Mouse (Mus musculus): ENCODE measurements around the gene Tram2. TPM values are rescaled to one million over a fixed set of nuclear protein-coding genes. Genes with fewer than 3 reads are reported as not detected.

Tram2 gene
- total and polyA plus RNA-seq, 3 experiments, result 0.54 to 2.9 TPM; not detected in 1

- no peaks in the 10 kb centered on the region for H3K27me3 ChIP-seq (ENCODE audit: control insufficient read depth in 1 of 2, insufficient read depth in 2 of 2, low read length in 2 of 2)
- no peaks in the 10 kb centered on the region for H3K36me3 ChIP-seq (ENCODE audit: control insufficient read depth in 1 of 2, insufficient read depth in 2 of 2, low read length in 2 of 2)
- H3K79me2 ChIP-seq (ENCODE audit: control insufficient read depth, insufficient read depth, low read length, poor library complexity), result no peaks in the 10 kb centered on the region
- no peaks in the 10 kb centered on the region for H3K4me1 ChIP-seq (ENCODE audit: control insufficient read depth in 1 of 2, insufficient read depth in 2 of 2, low read length in 2 of 2)
- H3K9me3 ChIP-seq (replicated peaks; ENCODE audit: insufficient read depth, low read length), result no peaks in the 10 kb centered on the region
- H3K27ac ChIP-seq (ENCODE audit: control insufficient read depth, low read depth, low read length), result no peak overlapping the region
- DNase-seq (ENCODE audit: low read depth, low spot score), result no peak
- TF ChIP-seq USF1 (IDR thresholded peaks at IDR 0.05; ENCODE audit: low read depth, low read length), result no peak
- no peak for TF ChIP-seq RCOR1 (IDR thresholded peaks at IDR 0.05; ENCODE audit: low read depth, low read length)
- TF ChIP-seq SMC3 (IDR thresholded peaks at IDR 0.05; ENCODE audit: low read depth, low read length), result no peak
- TF ChIP-seq POLR2A (IDR thresholded peaks at IDR 0.05; ENCODE audit: control insufficient read depth in 1 of 2, insufficient read depth in 1 of 2, low read depth in 1 of 2, low read length in 2 of 2, poor library complexity in 1 of 2), result no peak
- TF ChIP-seq MXI1 (IDR thresholded peaks at IDR 0.05; ENCODE audit: low read depth, low read length), result no peak
- no peak for TF ChIP-seq ELF1 (IDR thresholded peaks at IDR 0.05; ENCODE audit: low read depth, low read length)
- no peak for TF ChIP-seq MAX (IDR thresholded peaks at IDR 0.05; ENCODE audit: low read length)
- TF ChIP-seq RAD21 (IDR thresholded peaks at IDR 0.05; ENCODE audit: low read depth, low read length), result no peak
- no peak for TF ChIP-seq CHD2 (IDR thresholded peaks at IDR 0.05; ENCODE audit: low read length)
- no peak for TF ChIP-seq MAFK (IDR thresholded peaks at IDR 0.05; ENCODE audit: borderline replicate concordance, low read depth, low read length)
- TF ChIP-seq TAL1 (IDR thresholded peaks at IDR 0.05; ENCODE audit: low read length), result no peak
- no peak for TF ChIP-seq GABPA (IDR thresholded peaks at IDR 0.05; ENCODE audit: low read depth, low read length)
- no peak overlapping the region for H3K4me3 ChIP-seq (ENCODE audit: control insufficient read depth in 1 of 2, insufficient read depth in 1 of 2, low read depth in 2 of 2, low read length in 2 of 2)
- H3K9ac ChIP-seq (ENCODE audit: control insufficient read depth, low read depth, low read length, poor library complexity, severe bottlenecking), result no peak overlapping the region
Measured at GRCm38 (mm10) chr1:20995331-20995986, 83.6 kb downstream of the Tram2 start.

- no peaks in the 10 kb centered on the region for H3K79me2 ChIP-seq (ENCODE audit: control insufficient read depth, insufficient read depth, low read length, poor library complexity)
- TF ChIP-seq TBP (IDR thresholded peaks at IDR 0.05; ENCODE audit: low read depth, low read length), result no peak
- no peak for TF ChIP-seq SMC3 (IDR thresholded peaks at IDR 0.05; ENCODE audit: low read depth, low read length)
- TF ChIP-seq GATA1 (IDR thresholded peaks at IDR 0.05; ENCODE audit: low read depth, low read length), result no peak
- no peak for TF ChIP-seq UBTF (IDR thresholded peaks at IDR 0.05; ENCODE audit: borderline replicate concordance, insufficient read depth, low read depth, low read length)
- DNase-seq (ENCODE audit: low read depth, low spot score), result no peak
- no peak overlapping the region for H3K27ac ChIP-seq (ENCODE audit: control insufficient read depth, low read depth, low read length)
- no peak overlapping the region for H3K9ac ChIP-seq (ENCODE audit: control insufficient read depth, low read depth, low read length, poor library complexity, severe bottlenecking)
- H3K27me3 ChIP-seq (ENCODE audit: control insufficient read depth in 1 of 2, insufficient read depth in 2 of 2, low read length in 2 of 2), result no peaks in the 10 kb centered on the region
- H3K4me3 ChIP-seq (ENCODE audit: control insufficient read depth in 1 of 2, insufficient read depth in 1 of 2, low read depth in 2 of 2, low read length in 2 of 2), result no peak overlapping the region
- H3K36me3 ChIP-seq (ENCODE audit: control insufficient read depth in 1 of 2, insufficient read depth in 2 of 2, low read length in 2 of 2), result no peaks in the 10 kb centered on the region
- no peaks in the 10 kb centered on the region for H3K9me3 ChIP-seq (replicated peaks; ENCODE audit: insufficient read depth, low read length)
- H3K4me1 ChIP-seq (ENCODE audit: control insufficient read depth in 1 of 2, insufficient read depth in 2 of 2, low read length in 2 of 2), result no peaks in the 10 kb centered on the region
Measured at GRCm38 (mm10) chr1:20994338-20994737, 84.7 kb downstream of the Tram2 start.

- no peaks in the 10 kb centered on the region for H3K27me3 ChIP-seq (ENCODE audit: control insufficient read depth in 1 of 2, insufficient read depth in 2 of 2, low read length in 2 of 2)
- no peaks in the 10 kb centered on the region for H3K36me3 ChIP-seq (ENCODE audit: control insufficient read depth in 1 of 2, insufficient read depth in 2 of 2, low read length in 2 of 2)
- no peak overlapping the region for H3K9ac ChIP-seq (ENCODE audit: control insufficient read depth, low read depth, low read length, poor library complexity, severe bottlenecking)
- H3K79me2 ChIP-seq (ENCODE audit: control insufficient read depth, insufficient read depth, low read length, poor library complexity), result no peaks in the 10 kb centered on the region
- no peak overlapping the region for H3K27ac ChIP-seq (ENCODE audit: control insufficient read depth, low read depth, low read length)
- no peak for DNase-seq (ENCODE audit: low read depth, low spot score)
- no peak overlapping the region for H3K4me3 ChIP-seq (ENCODE audit: control insufficient read depth in 1 of 2, insufficient read depth in 1 of 2, low read depth in 2 of 2, low read length in 2 of 2)
- H3K4me1 ChIP-seq (ENCODE audit: control insufficient read depth in 1 of 2, insufficient read depth in 2 of 2, low read length in 2 of 2), result no peaks in the 10 kb centered on the region
- H3K9me3 ChIP-seq (replicated peaks; ENCODE audit: insufficient read depth, low read length), result no peaks in the 10 kb centered on the region
- no peak for TF ChIP-seq GABPA (IDR thresholded peaks at IDR 0.05; ENCODE audit: low read depth, low read length)
- no peak for TF ChIP-seq NELFE (IDR thresholded peaks at IDR 0.05; ENCODE audit: low read depth, low read length)
- TF ChIP-seq RCOR1 (IDR thresholded peaks at IDR 0.05; ENCODE audit: low read depth, low read length), result no peak
- TF ChIP-seq TCF12 (IDR thresholded peaks at IDR 0.05; ENCODE audit: low read depth, low read length), result no peak
- no peak for TF ChIP-seq MAX (IDR thresholded peaks at IDR 0.05; ENCODE audit: low read length)
- no peak for TF ChIP-seq TAL1 (IDR thresholded peaks at IDR 0.05; ENCODE audit: low read length)
Measured at GRCm38 (mm10) chr1:20993690-20994089, 85.3 kb downstream of the Tram2 start.

All from MEL (cell line).